Mouse (Mus musculus) midbrain, postnatal 0 days (tissue): ENCODE measurements around the gene Npas3. TPM values are rescaled to one million over a fixed set of nuclear protein-coding genes. Genes with fewer than 3 reads are reported as not detected.

Experiments used
- ATAC-seq: fragments of 200-750 bp; cut with Nextera tagmentation; 2 replicates; pipeline ENCODE4 v1.8.0; 2017; ENCODE audit warnings: moderate number of reproducible peaks, mild to moderate bottlenecking, moderate TSS enrichment, moderate library complexity; ENCODE audit not compliant: low FRiP score
- DNase-seq: peaks from one replicate; pipeline ENCODE4 v3.0.0-alpha.2; 2015; ENCODE audit warnings: low spot score
- H3K27ac ChIP-seq: fragments of 300-500 bp; sonication (generic); 2 replicates; pipeline ENCODE4 v1.5.1; 2014; ENCODE audit warnings: low read depth, mild to moderate bottlenecking, low read length, mixed read lengths
- H3K27me3 ChIP-seq: fragments of 300-500 bp; sonication (generic); 2 replicates; pipeline ENCODE4 v1.6.1; 2014; ENCODE audit warnings: low read length, control low read depth, mixed read lengths; ENCODE audit not compliant: insufficient read depth
- H3K36me3 ChIP-seq: fragments of 300-500 bp; sonication (generic); 2 replicates; pipeline ENCODE4 v1.6.1; 2014; ENCODE audit warnings: low read length, control low read depth, mixed read lengths; ENCODE audit not compliant: insufficient read depth
- H3K4me1 ChIP-seq: fragments of 300-500 bp; sonication (generic); 2 replicates; pipeline ENCODE4 v1.6.1; 2014; ENCODE audit warnings: mild to moderate bottlenecking, control low read depth, antibody characterized with exemption, low read length, mixed read lengths; ENCODE audit not compliant: insufficient read depth
- H3K4me2 ChIP-seq: fragments of 300-500 bp; sonication (generic); 2 replicates; pipeline ENCODE4 v1.6.1; 2014; ENCODE audit warnings: low read depth, mild to moderate bottlenecking, low read length, mixed read lengths; ENCODE audit not compliant: poor library complexity, severe bottlenecking
- H3K4me3 ChIP-seq: fragments of 300-500 bp; sonication (generic); 2 replicates; pipeline ENCODE4 v1.5.1; 2014; ENCODE audit warnings: low read depth, mild to moderate bottlenecking, low read length, moderate library complexity
- H3K9ac ChIP-seq: fragments of 300-500 bp; sonication (generic); replicated peaks from 2 replicates; pipeline ENCODE4 v1.6.1; 2014; ENCODE audit warnings: mild to moderate bottlenecking, low read length, moderate library complexity, mixed read lengths; ENCODE audit not compliant: poor library complexity, severe bottlenecking
- H3K9me3 ChIP-seq: fragments of 300-500 bp; sonication (generic); 2 replicates; pipeline ENCODE4 v1.6.1; 2016; ENCODE audit warnings: low read length, control low read depth
- CTCF ChIP-seq: IDR thresholded peaks from 2 replicates; pipeline ENCODE4 v1.5.1; 2016; ENCODE audit warnings: antibody characterized with exemption, mild to moderate bottlenecking
- WGBS: fragments of 180-500 bp; shearing (Covaris S2); extraction: QIAGEN DNeasy Blood & Tissue Kit; methylation state at CpG from one replicate; pipeline ENCODE4 v1.1.7; 2014; 5-methylcytosine and 5-hydroxymethylcytosine counted together
- polyA plus RNA-seq: library from polyadenylated mRNA; unstranded; fragments of >200 nt; fragmentation: Nextera tagmentation; extraction: Ambion mirVana; gene quantifications from 2 replicates; pipeline ENCODE4 v1.2.1, GENCODE M21; 2015
- total RNA-seq: library from RNA; depleted of rRNA; stranded (reverse); fragments of >200 nt; gene quantifications from 2 replicates; pipeline ENCODE4 v1.2.3, GENCODE M21; 2014

Gene Npas3
- total and polyA plus RNA-seq, 2 experiments from 2014 or later = 34.2 to 53.8 TPM

GRCm38 (mm10) chr12:53843626-53844025 lies 595.1 kb downstream of the Npas3 start:
- Histone ChIP-seq H3K27ac (no peak overlapping the region), H3K27me3 (no peaks in the 10 kb centered on the region), H3K4me2 (no peak overlapping the region), H3K4me1 (peaks cover 3% of the 10 kb centered on the region; the same call in 1 of the 2 replicates), H3K9me3 (no peaks in the 10 kb centered on the region), H3K36me3 (no peaks in the 10 kb centered on the region), H3K9ac (no peak overlapping the region), H3K4me3 (no peak overlapping the region)
- no peak for ATAC-seq
- 23% methylated on average over 3 of the region's 3 CpGs for WGBS
- no peak for DNase-seq
- no peak for TF ChIP-seq CTCF

GRCm38 (mm10) chr12:53846154-53846665 lies 597.7 kb downstream of the Npas3 start:
- Histone ChIP-seq H3K4me3 (no peak overlapping the region), H3K4me2 (no peak overlapping the region), H3K27me3 (no peaks in the 10 kb centered on the region), H3K36me3 (no peaks in the 10 kb centered on the region), H3K27ac (no peak overlapping the region), H3K9me3 (no peaks in the 10 kb centered on the region), H3K4me1 (peaks cover 3% of the 10 kb centered on the region; the same call in 1 of the 2 replicates), H3K9ac (no peak overlapping the region)
- DNase-seq = no peak
- TF ChIP-seq CTCF = no peak
- 68% methylated on average over 12 of the region's 12 CpGs for WGBS
- no peak for ATAC-seq

- TF ChIP-seq CTCF = no peak
- H3K4me3 ChIP-seq = no peak overlapping the region
- no peak for ATAC-seq
- H3K4me2 ChIP-seq = no peak overlapping the region
- H3K9me3 ChIP-seq = no peaks in the 10 kb centered on the region
- H3K4me1 ChIP-seq = peaks cover 3% of the 10 kb centered on the region; the same call in 1 of the 2 replicates
- DNase-seq = no peak
- 93% methylated on average over 2 of the region's 2 CpGs for WGBS
- no peak overlapping the region for H3K9ac ChIP-seq
- H3K27ac ChIP-seq = no peak overlapping the region
- no peaks in the 10 kb centered on the region for H3K27me3 ChIP-seq
- no peaks in the 10 kb centered on the region for H3K36me3 ChIP-seq
Measured at GRCm38 (mm10) chr12:53849263-53849662, 600.8 kb downstream of the Npas3 start.

GRCm38 (mm10) chr12:53852432-53852831 lies 604.0 kb downstream of the Npas3 start:
- no peak for ATAC-seq
- TF ChIP-seq CTCF = no peak
- no peaks in the 10 kb centered on the region for H3K36me3 ChIP-seq
- H3K27ac ChIP-seq = no peak overlapping the region
- no peaks in the 10 kb centered on the region for H3K9me3 ChIP-seq
- no peaks in the 10 kb centered on the region for H3K27me3 ChIP-seq
- WGBS = 76% methylated on average over 2 of the region's 2 CpGs
- no peak overlapping the region for H3K4me2 ChIP-seq
- no peak overlapping the region for H3K9ac ChIP-seq
- no peaks in the 10 kb centered on the region for H3K4me1 ChIP-seq
- no peak overlapping the region for H3K4me3 ChIP-seq
- no peak for DNase-seq

- no peaks in the 10 kb centered on the region for H3K9me3 ChIP-seq
- no peak overlapping the region for H3K4me3 ChIP-seq
- H3K27ac ChIP-seq = no peak overlapping the region
- H3K4me1 ChIP-seq = no peaks in the 10 kb centered on the region; the same call in 1 of the 2 replicates
- TF ChIP-seq CTCF = no peak
- H3K9ac ChIP-seq = no peak overlapping the region
- no peaks in the 10 kb centered on the region for H3K27me3 ChIP-seq
- DNase-seq (no peak), ATAC-seq (no peak)
- H3K36me3 ChIP-seq = no peaks in the 10 kb centered on the region
- no peak overlapping the region for H3K4me2 ChIP-seq
Measured at GRCm38 (mm10) chr12:53860176-53860575, 611.7 kb downstream of the Npas3 start.

- 83% methylated on average over 6 of the region's 6 CpGs for WGBS
- Histone ChIP-seq H3K4me2 (no peak overlapping the region), H3K27ac (no peak overlapping the region), H3K4me1 (peaks cover 5% of the 10 kb centered on the region; the same call in 1 of the 2 replicates), H3K36me3 (no peaks in the 10 kb centered on the region), H3K27me3 (no peaks in the 10 kb centered on the region), H3K4me3 (no peak overlapping the region), H3K9ac (no peak overlapping the region), H3K9me3 (no peaks in the 10 kb centered on the region)
- no peak for ATAC-seq
- TF ChIP-seq CTCF = no peak
- no peak for DNase-seq
Measured at GRCm38 (mm10) chr12:53862281-53862680, 613.8 kb downstream of the Npas3 start.
